Mouse (Mus musculus) E14TG2a.4 (cell line): ENCODE results near the gene Qrich2.

ENCODE experiments used
- H3K27me3 ChIP-seq: 2 replicates; pipeline ENCODE4 v1.6.1; 2014; ENCODE audit warnings: low read length, control low read depth; ENCODE audit not compliant: insufficient read depth
- H3K36me3 ChIP-seq: 2 replicates; pipeline ENCODE4 v1.6.1; 2014; ENCODE audit warnings: low read length, control low read depth; ENCODE audit not compliant: insufficient read depth
- H3K4me1 ChIP-seq: replicated peaks from 2 replicates; pipeline ENCODE4 v1.6.1; 2014; ENCODE audit warnings: low read depth, low read length, control low read depth
- H3K4me3 ChIP-seq: replicated peaks from 2 replicates; pipeline ENCODE4 v1.5.1; 2014; ENCODE audit warnings: mild to moderate bottlenecking, low read length
- H3K9me3 ChIP-seq: 2 replicates; pipeline ENCODE4 v1.6.1; 2014; ENCODE audit warnings: low read length, control low read depth
- CTCF ChIP-seq: conservative IDR thresholded peaks from 2 replicates; pipeline ENCODE4 v1.5.1; 2014; ENCODE audit warnings: low read length
- NANOG ChIP-seq: IDR thresholded peaks from 2 replicates; pipeline ENCODE4 v1.6.1; 2014; ENCODE audit warnings: borderline replicate concordance, low read length, mixed read lengths
- POU5F1 ChIP-seq: IDR thresholded peaks from 2 replicates; pipeline ENCODE4 v1.6.1; 2014; ENCODE audit warnings: low read length, borderline replicate concordance

Qrich2 gene

GRCm38 (mm10) chr11:116505573-116505972 is 39.5 kb upstream of the Qrich2 start:
- no peak for TF ChIP-seq POU5F1
- no peak for TF ChIP-seq NANOG
- TF ChIP-seq CTCF, result no peak
- H3K4me1 ChIP-seq, result peaks cover 28% of the 10 kb centered on the region
- H3K9me3 ChIP-seq, result no peaks in the 10 kb centered on the region
- H3K4me3 ChIP-seq, result no peak overlapping the region
- H3K27me3 ChIP-seq, result no peaks in the 10 kb centered on the region
- no peaks in the 10 kb centered on the region for H3K36me3 ChIP-seq

- peak overlapping the region; percentile 64 for H3K4me3 ChIP-seq
- peaks cover 28% of the 10 kb centered on the region for H3K4me1 ChIP-seq
- TF ChIP-seq NANOG (no peak), POU5F1 (no peak), CTCF (no peak)
- no peaks in the 10 kb centered on the region for H3K27me3 ChIP-seq
- H3K36me3 ChIP-seq, result no peaks in the 10 kb centered on the region
- H3K9me3 ChIP-seq, result no peaks in the 10 kb centered on the region
Measured at GRCm38 (mm10) chr11:116504516-116504915, 38.5 kb upstream of the Qrich2 start.

- peak; percentile 66 for TF ChIP-seq CTCF
- no peak for TF ChIP-seq NANOG
- TF ChIP-seq POU5F1, result no peak
Measured at GRCm38 (mm10) chr11:116501005-116501746, 35.1 kb upstream of the Qrich2 start.

GRCm38 (mm10) chr11:116499018-116499417 is 33.0 kb upstream of the Qrich2 start:
- H3K4me3 ChIP-seq, result peak overlapping the region; percentile 66
- no peaks in the 10 kb centered on the region for H3K36me3 ChIP-seq
- peaks cover 33% of the 10 kb centered on the region for H3K4me1 ChIP-seq
- no peaks in the 10 kb centered on the region for H3K9me3 ChIP-seq
- no peak for TF ChIP-seq POU5F1
- no peak for TF ChIP-seq NANOG
- TF ChIP-seq CTCF, result no peak
- H3K27me3 ChIP-seq, result no peaks in the 10 kb centered on the region

More at GRCm38 (mm10) chr11:116501005-116501746, 35.1 kb upstream of the Qrich2 start:
- Histone ChIP-seq H3K36me3 (no peaks in the 10 kb centered on the region), H3K27me3 (no peaks in the 10 kb centered on the region), H3K4me3 (no peak overlapping the region), H3K4me1 (peaks cover 31% of the 10 kb centered on the region), H3K9me3 (no peaks in the 10 kb centered on the region)

- Histone ChIP-seq H3K4me1 (peaks cover 37% of the 10 kb centered on the region), H3K4me3 (peak overlapping the region; percentile 66), H3K27me3 (no peaks in the 10 kb centered on the region), H3K36me3 (no peaks in the 10 kb centered on the region), H3K9me3 (no peaks in the 10 kb centered on the region)
- no peak for TF ChIP-seq NANOG
Measured at GRCm38 (mm10) chr11:116498596-116498995, 32.6 kb upstream of the Qrich2 start.

GRCm38 (mm10) chr11:116497313-116497712 is 31.3 kb upstream of the Qrich2 start:
- no peaks in the 10 kb centered on the region for H3K9me3 ChIP-seq
- no peak for TF ChIP-seq NANOG
- no peak for TF ChIP-seq POU5F1
- TF ChIP-seq CTCF, result no peak
- peaks cover 41% of the 10 kb centered on the region for H3K4me1 ChIP-seq
- H3K27me3 ChIP-seq, result no peaks in the 10 kb centered on the region
- H3K36me3 ChIP-seq, result no peaks in the 10 kb centered on the region
- H3K4me3 ChIP-seq, result no peak overlapping the region

- no peak for TF ChIP-seq NANOG
- TF ChIP-seq CTCF, result no peak
- no peak for TF ChIP-seq POU5F1
- Histone ChIP-seq H3K27me3 (no peaks in the 10 kb centered on the region), H3K9me3 (no peaks in the 10 kb centered on the region), H3K36me3 (no peaks in the 10 kb centered on the region), H3K4me1 (peaks cover 44% of the 10 kb centered on the region), H3K4me3 (no peak overlapping the region)
Measured at GRCm38 (mm10) chr11:116494474-116495174, 28.6 kb upstream of the Qrich2 start.

- Histone ChIP-seq H3K36me3 (no peaks in the 10 kb centered on the region), H3K9me3 (no peaks in the 10 kb centered on the region), H3K27me3 (no peaks in the 10 kb centered on the region), H3K4me1 (peaks cover 50% of the 10 kb centered on the region), H3K4me3 (no peak within 1 kb of the TSS)
- TF ChIP-seq CTCF, result peak; percentile 92
- no peak for TF ChIP-seq POU5F1
- TF ChIP-seq NANOG, result no peak
Measured at GRCm38 (mm10) chr11:116493795-116494252, 27.8 kb upstream of the Qrich2 start, which contains the start of gene Prpsap1. TSS of gene Prpsap1 (minus strand) at chr11:116494202.
